Mouse (Mus musculus) neural tube, embryonic 12.5 days (tissue): ENCODE measurements around the gene Gm4214. TPM values are rescaled to one million over a fixed set of nuclear protein-coding genes. Genes with fewer than 3 reads are reported as not detected.
"Not testable (repeated sequence)": the region's sequence is repeated elsewhere in the genome, so short reads cannot be mapped to it uniquely, and the experiment has no call there.

Source experiments
- ATAC-seq: fragments of 200-750 bp; cut with Nextera tagmentation; 2 replicates; pipeline ENCODE4 v1.8.0; 2017; ENCODE audit warnings: low read depth, mild to moderate bottlenecking, moderate TSS enrichment, moderate library complexity; ENCODE audit not compliant: low FRiP score
- H3K27ac ChIP-seq: fragments of 300-500 bp; sonication (generic); 2 replicates; pipeline ENCODE4 v1.5.1; 2016
- H3K27me3 ChIP-seq: fragments of 300-500 bp; sonication (generic); replicated peaks from 2 replicates; pipeline ENCODE4 v1.6.1; 2016; ENCODE audit warnings: mild to moderate bottlenecking
- H3K36me3 ChIP-seq: fragments of 300-500 bp; sonication (generic); 2 replicates; pipeline ENCODE4 v1.6.1; 2016; ENCODE audit warnings: mild to moderate bottlenecking
- H3K4me1 ChIP-seq: fragments of 300-500 bp; sonication (generic); 2 replicates; pipeline ENCODE4 v1.6.1; 2016
- H3K4me2 ChIP-seq: fragments of 300-500 bp; sonication (generic); replicated peaks from 2 replicates; pipeline ENCODE4 v1.6.1; 2016; ENCODE audit warnings: mild to moderate bottlenecking
- H3K4me3 ChIP-seq: fragments of 300-500 bp; sonication (generic); 2 replicates; pipeline ENCODE4 v1.5.1; 2016
- H3K9ac ChIP-seq: fragments of 300-500 bp; sonication (generic); 2 replicates; pipeline ENCODE4 v1.6.1; 2016; ENCODE audit warnings: mild to moderate bottlenecking
- H3K9me3 ChIP-seq: fragments of 300-500 bp; sonication (generic); 2 replicates; pipeline ENCODE4 v1.6.1; 2016; ENCODE audit warnings: mild to moderate bottlenecking
- WGBS: fragments of 180-500 bp; shearing (Covaris S2); methylation state at CpG from one replicate; pipeline ENCODE4 v1.1.7; 2016; 5-methylcytosine and 5-hydroxymethylcytosine counted together
- polyA plus RNA-seq: library from polyadenylated mRNA; unstranded; fragments of >200 nt; fragmentation: Nextera tagmentation; extraction: Ambion mirVana; gene quantifications from 2 replicates; pipeline ENCODE4 v1.2.1, GENCODE M21; 2016

Gene Gm4214
- polyA plus RNA-seq = not detected in 2 replicates

- not testable (repeated sequence) for H3K4me3 ChIP-seq, H3K4me1 ChIP-seq, H3K27ac ChIP-seq, H3K9me3 ChIP-seq, H3K9ac ChIP-seq, H3K4me2 ChIP-seq, ATAC-seq, H3K36me3 ChIP-seq, H3K27me3 ChIP-seq
- WGBS = no CpG with 5 or more reads among the region's 5 CpGs
These were observed at the start of gene Gm4214 for GRCm38 (mm10) chr7:22984573-22984972. Gene Gm4214 (minus strand): TSS chr7:22984673.

GRCm38 (mm10) chr7:23019823-23020222 is 35.4 kb upstream of the Gm4214 start, which contains the start of gene Gm4216:
Gene Gm4216 (minus strand): TSS chr7:23019923.
- not testable (repeated sequence) for ATAC-seq, H3K4me2 ChIP-seq, H3K36me3 ChIP-seq, H3K9me3 ChIP-seq, H3K9ac ChIP-seq, H3K4me3 ChIP-seq, H3K27ac ChIP-seq, H3K4me1 ChIP-seq, H3K27me3 ChIP-seq
- WGBS = no CpG with 5 or more reads among the region's 3 CpGs

Other genes starting within 250 kb of the Gm4214 start
- gene Vmn1r157, start 223.0 kb downstream of the Gm4214 start, polyA plus RNA-seq = not detected in 2 replicates
- not detected in 2 replicates for gene Vmn1r158, start 193.9 kb downstream of the Gm4214 start, polyA plus RNA-seq
- gene Vmn1r159, start 141.1 kb downstream of the Gm4214 start, polyA plus RNA-seq = not detected in 2 replicates
- not detected in 2 replicates for gene Vmn1r160, start 113.4 kb downstream of the Gm4214 start, polyA plus RNA-seq
- gene Gm4216, start 35.2 kb upstream of the Gm4214 start, polyA plus RNA-seq = not detected in 2 replicates
- gene Vmn1r163, start 70.9 kb upstream of the Gm4214 start, polyA plus RNA-seq = not detected in 2 replicates
- gene Gm8720, start 82.8 kb upstream of the Gm4214 start, polyA plus RNA-seq = not detected in 2 replicates
- gene Gm10662, start 159.8 kb upstream of the Gm4214 start, polyA plus RNA-seq = not detected in 2 replicates
- gene Vmn1r165, start 232.7 kb upstream of the Gm4214 start, polyA plus RNA-seq = not detected in 2 replicates